Mouse (Mus musculus) embryonic fibroblast, embryonic 13.5 days (primary cell): ENCODE measurements at regions not wholly inside any gene's neighbourhood (a gene's known extent, or its start where the extent isn't known, plus 50 kb on each side); places are given as distances from the start of the nearest gene placed in this dataset.

Experiments
- CTCF ChIP-seq: IDR thresholded peaks from 2 replicates; pipeline ENCODE4 v1.5.1; 2011; ENCODE audit warnings: mild to moderate bottlenecking, control low read depth, low read length, moderate library complexity, borderline replicate concordance; ENCODE audit not compliant: insufficient read depth
- POLR2A ChIP-seq: IDR thresholded peaks from 2 replicates; pipeline ENCODE4 v1.6.1; 2011; ENCODE audit warnings: low read depth, mild to moderate bottlenecking, control low read depth, low read length, moderate library complexity

DNA sequence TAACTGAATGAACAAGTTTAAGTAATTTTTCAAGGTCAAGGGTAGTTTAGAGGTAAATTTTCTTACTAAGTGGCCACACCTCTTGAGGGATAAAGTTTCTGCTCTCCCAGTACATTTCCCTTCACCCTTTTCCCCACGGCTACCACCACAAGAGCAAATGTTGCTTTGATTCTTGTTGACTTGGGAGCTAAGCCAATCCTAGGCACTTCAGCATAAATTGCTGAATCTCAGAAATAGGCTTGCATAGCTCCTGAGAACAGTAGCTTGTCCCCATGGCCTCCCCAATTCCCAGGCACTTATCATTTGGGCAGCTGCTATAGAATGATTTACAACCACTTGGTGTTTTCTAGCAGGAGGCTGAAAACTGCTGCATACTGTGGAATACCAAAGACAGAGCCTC, 510.1 kb downstream of the Grin2a start:
- no peak for TF ChIP-seq CTCF
- no peak for TF ChIP-seq POLR2A
